Mouse (Mus musculus): ENCODE measurements around the gene Lrrk1. TPM values are rescaled to one million over a fixed set of nuclear protein-coding genes. Genes with fewer than 3 reads are reported as not detected.

The Lrrk1 gene
- total RNA-seq, 2 experiments from 2014 or later = 13.4 to 23.7 TPM

Other genes starting within 250 kb of the Lrrk1 start
- not detected in 2 replicates for gene Gm10974, start 22.4 kb downstream of the Lrrk1 start, total RNA-seq (2015)
- not detected in 2 replicates for gene Gm10974, start 22.4 kb downstream of the Lrrk1 start, total RNA-seq (2017)
- gene Aldh1a3, start 39.2 kb upstream of the Lrrk1 start, total RNA-seq (2015) = not detected in 2 replicates
- 0.04 TPM in 1 of 2 replicates, not detected in the other for gene Aldh1a3, start 39.2 kb upstream of the Lrrk1 start, total RNA-seq (2017)